Mouse (Mus musculus) retina, embryonic 14.5 days (tissue): ENCODE data around the gene Znrf2.
"Not testable (repeated sequence)": the region's sequence is repeated elsewhere in the genome, so short reads cannot be mapped to it uniquely, and the experiment has no call there.

Experiments used
- DNase-seq: peaks from one replicate; pipeline ENCODE4 v3.0.0-alpha.2; 2015; ENCODE audit warnings: low spot score

Znrf2 gene

GRCm38 (mm10) chr6:54849179-54850156 lies 32.8 kb downstream of the Znrf2 start:
- no peak for DNase-seq

- no peak for DNase-seq
Observed at GRCm38 (mm10) chr6:54851778-54852177, 35.1 kb downstream of the Znrf2 start.

DNA sequence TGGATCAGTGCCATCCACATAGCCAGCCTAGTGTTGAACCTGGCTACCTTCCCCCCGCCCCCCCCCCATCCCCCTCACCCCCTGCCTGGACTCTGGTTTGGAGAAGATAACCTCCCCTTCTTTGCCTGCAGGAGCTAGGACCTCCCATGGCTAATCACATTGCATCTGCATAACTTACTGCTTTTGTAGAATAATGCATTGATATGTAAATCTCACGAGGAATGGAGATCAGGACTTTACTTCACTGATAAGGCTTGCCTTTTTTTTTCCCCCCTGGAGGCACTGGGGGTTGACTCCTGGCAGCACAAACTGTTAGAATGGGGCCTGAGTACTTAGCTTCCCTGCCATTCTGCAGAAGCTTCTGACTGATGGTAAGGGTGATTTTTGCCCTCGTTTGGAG lies 36.0 kb downstream of the Znrf2 start:
- DNase-seq, result no peak

- DNase-seq, result no peak
Observed at GRCm38 (mm10) chr6:54854859-54855258, 38.1 kb downstream of the Znrf2 start.

GRCm38 (mm10) chr6:54855801-54856583 lies 39.3 kb downstream of the Znrf2 start:
- DNase-seq, result no peak

DNA sequence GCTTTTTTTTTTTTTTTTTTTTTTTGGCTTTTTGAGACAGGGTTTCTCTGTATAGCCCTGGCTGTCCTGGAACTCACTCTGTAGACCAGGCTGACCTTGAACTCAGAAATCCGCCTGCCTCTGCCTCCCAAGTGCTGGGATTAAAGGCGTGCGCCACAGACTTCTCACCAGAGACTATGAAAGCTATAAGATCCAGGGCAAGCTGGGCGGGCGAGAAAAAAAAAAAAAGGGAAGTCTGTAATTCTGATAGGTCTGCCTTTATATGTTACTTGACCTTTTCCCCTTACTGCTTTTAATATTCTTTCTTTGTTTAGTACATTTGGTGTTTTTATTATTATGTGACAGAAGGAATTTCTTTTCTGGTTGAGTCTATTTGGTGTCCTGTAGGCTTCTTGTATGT lies 42.4 kb downstream of the Znrf2 start:
- not testable (repeated sequence) for DNase-seq

DNA sequence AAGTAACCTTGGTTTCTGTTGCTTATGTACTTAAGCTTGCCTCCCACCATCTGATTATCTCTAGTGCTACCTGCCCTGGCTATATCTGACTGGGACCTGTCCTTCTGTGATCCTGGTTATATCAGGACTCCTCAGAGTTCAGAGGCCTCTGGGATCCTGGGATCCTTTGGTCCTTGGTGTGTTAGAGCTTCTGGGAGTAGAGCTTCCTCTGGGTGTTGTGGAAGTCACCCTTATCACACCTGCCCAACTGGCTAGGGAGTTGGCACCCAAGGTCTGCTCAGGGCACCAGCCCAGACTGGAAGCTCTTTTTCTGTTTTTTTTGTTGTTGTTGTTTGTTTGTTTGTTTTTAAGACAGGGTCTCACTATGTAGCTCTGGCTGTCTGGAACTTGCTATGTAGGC lies 43.5 kb downstream of the Znrf2 start:
- no peak for DNase-seq

GRCm38 (mm10) chr6:54866731-54867410 lies 50.2 kb downstream of the Znrf2 start:
- no peak for DNase-seq

DNA sequence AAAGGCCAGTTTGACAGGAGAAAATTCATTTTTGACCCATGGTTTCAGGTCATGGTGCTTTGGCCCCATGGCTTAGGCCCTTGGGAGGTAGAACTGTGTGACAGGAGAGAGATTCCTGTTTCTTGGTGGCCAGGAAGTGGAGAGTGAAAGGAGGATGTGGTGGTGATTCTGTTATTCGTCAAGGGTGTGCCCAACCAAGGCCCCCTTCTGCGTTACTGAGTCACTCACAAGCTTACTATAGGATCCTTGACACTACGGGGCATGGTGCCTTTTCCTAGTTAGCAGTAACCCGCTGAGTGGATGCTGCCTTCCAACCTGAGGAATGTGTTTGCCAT lies 50.7 kb downstream of the Znrf2 start:
- no peak for DNase-seq

DNA sequence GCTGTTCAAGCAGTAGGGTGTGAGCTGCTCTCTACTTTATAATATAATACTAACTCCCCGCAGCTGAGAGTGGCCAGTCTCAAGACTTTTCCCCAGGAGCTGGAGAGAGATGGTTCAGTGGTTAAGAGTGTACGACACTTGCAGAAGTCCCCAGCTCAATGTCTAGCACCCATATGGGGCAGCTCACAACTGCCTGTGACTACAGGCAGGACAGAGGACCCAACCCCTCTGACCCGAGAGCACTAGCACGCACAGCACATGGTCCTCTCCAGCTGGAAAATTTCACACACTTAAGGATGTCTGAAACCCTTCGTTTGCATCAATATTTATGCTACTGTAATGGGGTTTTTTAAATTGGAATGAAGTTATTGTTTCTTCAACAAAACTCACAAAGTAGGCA lies 56.3 kb downstream of the Znrf2 start:
- no peak for DNase-seq

- DNase-seq, result no peak
Observed at GRCm38 (mm10) chr6:54876782-54877181, 60.1 kb downstream of the Znrf2 start.

GRCm38 (mm10) chr6:54877651-54878050 lies 60.9 kb downstream of the Znrf2 start:
- no peak for DNase-seq

DNA sequence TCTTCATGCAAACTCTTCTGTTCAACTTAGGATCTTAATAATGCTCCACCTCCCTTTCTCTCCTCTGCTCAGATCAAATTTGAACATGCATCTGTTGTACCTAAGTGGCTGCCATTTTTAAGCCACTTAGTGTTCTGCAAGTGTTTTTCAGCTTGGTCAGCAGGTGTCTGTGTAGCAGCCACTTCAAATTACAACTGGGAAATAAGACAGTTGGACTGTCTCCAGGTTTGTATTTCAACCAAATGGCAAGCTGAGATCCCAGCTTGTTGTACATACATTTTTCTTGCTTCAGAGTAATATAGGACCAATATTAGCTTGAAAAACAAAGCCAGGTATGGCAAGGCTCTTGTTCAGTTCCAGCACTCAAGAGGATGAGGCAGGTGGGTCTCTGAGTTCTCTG lies 61.8 kb downstream of the Znrf2 start:
- no peak for DNase-seq

DNA sequence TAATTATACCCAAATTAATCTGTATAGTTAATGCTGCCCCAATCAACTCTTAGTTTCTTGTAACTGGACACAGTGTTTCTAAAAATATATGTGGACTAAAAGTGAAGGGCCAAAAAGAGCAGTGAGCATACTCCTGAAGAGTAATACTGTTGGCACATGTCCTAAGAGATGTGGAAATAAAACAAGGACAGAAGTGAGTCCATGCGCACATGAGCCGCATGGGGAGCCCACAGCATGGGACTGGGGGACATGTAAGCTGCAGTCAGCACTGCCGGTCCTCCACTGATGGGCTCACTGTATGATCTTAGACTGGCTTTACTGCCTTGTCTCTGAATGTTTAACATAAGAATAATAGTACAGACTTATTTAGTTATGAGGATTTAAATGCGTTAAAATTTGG lies 63.4 kb downstream of the Znrf2 start:
- DNase-seq, result no peak

DNA sequence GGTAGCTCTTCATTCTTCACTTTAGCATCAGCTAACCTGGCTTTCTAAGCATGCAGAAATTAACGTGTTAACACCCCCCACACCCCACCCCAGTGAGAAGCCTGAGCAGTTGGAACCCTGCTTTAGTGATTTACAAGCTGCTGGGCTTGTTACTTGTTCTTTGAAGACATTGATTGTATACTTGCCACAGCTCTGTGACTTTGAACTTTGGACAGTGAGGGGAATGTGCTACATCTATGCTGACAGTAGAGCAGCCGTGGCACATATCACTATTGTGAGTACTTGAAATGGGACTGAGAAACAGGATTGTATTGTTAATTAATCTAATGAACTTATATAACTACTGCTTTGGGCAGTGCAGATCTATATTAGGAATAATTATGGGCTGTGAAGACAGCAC lies 66.7 kb downstream of the Znrf2 start:
- no peak for DNase-seq

GRCm38 (mm10) chr6:54886195-54886594 lies 69.5 kb downstream of the Znrf2 start:
- DNase-seq, result peak; percentile 3

GRCm38 (mm10) chr6:54890221-54890620 lies 73.5 kb downstream of the Znrf2 start:
- peak; percentile 24 for DNase-seq

GRCm38 (mm10) chr6:54891384-54891783 lies 74.7 kb downstream of the Znrf2 start:
- no peak for DNase-seq

DNA sequence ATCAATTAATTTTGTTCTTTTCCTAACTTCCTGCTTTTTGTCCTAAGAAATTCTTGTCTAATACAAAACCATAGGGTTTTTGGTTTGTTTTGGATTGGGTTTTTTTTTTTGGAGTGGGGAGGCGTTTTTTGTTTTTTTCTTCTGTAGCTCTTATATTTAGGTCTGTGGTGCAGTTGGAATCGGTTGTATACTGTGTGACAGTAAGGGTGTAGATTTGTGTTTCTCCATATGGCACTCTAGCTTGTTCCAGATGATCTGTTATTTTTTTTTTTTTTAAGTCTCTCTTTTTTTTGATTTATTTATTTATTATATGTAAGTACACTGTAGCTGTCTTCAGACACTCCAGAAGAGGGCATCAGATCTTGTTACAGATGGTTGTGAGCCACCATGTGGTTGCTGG lies 83.5 kb downstream of the Znrf2 start:
- DNase-seq, result no peak

GRCm38 (mm10) chr6:54902547-54902946 lies 85.8 kb downstream of the Znrf2 start:
- DNase-seq, result no peak

DNA sequence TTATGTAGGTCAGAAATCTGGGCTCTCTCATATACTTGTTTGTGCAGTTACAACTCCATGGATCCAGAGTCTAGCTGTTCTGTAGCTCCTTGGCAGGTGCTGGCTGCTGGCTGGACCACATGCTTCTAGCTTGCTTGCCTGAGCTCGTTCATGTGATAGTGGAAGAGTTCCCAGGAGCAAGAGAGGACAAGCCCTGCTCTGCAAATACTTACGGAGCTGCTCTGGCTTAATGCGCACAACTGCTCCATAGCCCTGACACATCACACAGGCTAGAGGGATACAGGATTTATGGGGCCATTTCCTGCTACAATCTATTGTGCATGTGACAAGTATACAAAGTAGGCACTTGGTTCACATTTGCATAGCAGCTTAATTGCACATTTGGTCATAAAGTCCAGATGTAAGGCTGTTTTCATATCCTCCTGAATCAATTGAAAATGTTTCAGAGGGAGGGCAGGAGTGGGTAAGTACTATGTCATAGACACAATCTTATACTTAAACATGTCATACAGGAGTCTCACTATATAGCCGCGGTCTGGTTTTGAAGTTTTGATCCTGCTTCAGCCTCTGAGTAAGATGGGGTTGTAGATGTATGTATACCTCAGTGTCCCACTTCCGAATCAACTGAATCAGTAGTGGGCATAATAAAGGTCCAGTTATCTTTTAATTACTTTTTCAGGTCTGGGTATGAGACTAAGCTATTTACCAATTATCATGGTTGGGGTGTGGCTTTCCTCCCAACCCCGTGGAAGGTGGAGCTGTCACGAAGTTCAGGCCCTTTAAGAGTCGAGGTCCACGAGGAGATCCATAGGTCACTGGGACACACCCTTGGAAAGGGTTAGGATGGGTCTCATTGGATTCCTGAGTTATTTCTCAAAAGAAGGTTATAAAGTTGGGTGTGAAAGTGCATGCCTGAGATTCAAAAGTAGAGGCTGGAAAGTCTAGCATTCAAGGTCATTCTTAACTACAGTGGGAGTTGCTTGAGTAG lies 89.6 kb downstream of the Znrf2 start:
- DNase-seq, result no peak
